Mouse (Mus musculus) large intestine, adult 2 months (tissue): ENCODE measurements at regions not wholly inside any gene's neighbourhood (a gene's known extent, or its start where the extent isn't known, plus 50 kb on each side); places are given as distances from the start of the nearest gene placed in this dataset.

Experiments
- DNase-seq: peaks from one replicate; pipeline ENCODE4 v3.0.0-alpha.2; 2012; ENCODE audit warnings: low read depth, low spot score
- WGBS: fragments of 180-500 bp; shearing (Covaris S2); methylation state at CpG from one replicate; pipeline ENCODE4 v1.1.7; 2018; 5-methylcytosine and 5-hydroxymethylcytosine counted together

- no peak for DNase-seq
- WGBS = 66% methylated on average over 4 of the region's 4 CpGs
These were observed 126.7 kb upstream of the Neo1 start for GRCm38 (mm10) chr9:59162954-59163353.

- DNase-seq = no peak
- 44% methylated on average over 5 of the region's 5 CpGs for WGBS
These were observed 121.4 kb upstream of the Neo1 start for GRCm38 (mm10) chr9:59157663-59158062.

GRCm38 (mm10) chr9:59153945-59154344, 117.7 kb upstream of the Neo1 start:
- 15% methylated on average over 3 of the region's 3 CpGs for WGBS
- peak; percentile 39 for DNase-seq

GRCm38 (mm10) chr9:59153126-59153525, 116.9 kb upstream of the Neo1 start:
- WGBS = 78% methylated on average over 5 of the region's 5 CpGs
- DNase-seq = no peak

- 77% methylated on average over 3 of the region's 3 CpGs for WGBS
These were observed 108.1 kb upstream of the Neo1 start for GRCm38 (mm10) chr9:59144256-59144800.

GRCm38 (mm10) chr9:59143610-59144009, 107.4 kb upstream of the Neo1 start:
- no peak for DNase-seq

More at GRCm38 (mm10) chr9:59144256-59144800, 108.1 kb upstream of the Neo1 start:
- DNase-seq = no peak

GRCm38 (mm10) chr9:59134171-59135041, 98.2 kb upstream of the Neo1 start:
- no peak for DNase-seq
- WGBS = 11% methylated on average over 15 of the region's 15 CpGs

More at GRCm38 (mm10) chr9:59143610-59144009, 107.4 kb upstream of the Neo1 start:
- whole genome bisulfite sequencing = 41% methylated on average over 4 of the region's 4 CpGs

- DNase-seq = no peak
- 83% methylated on average over 9 of the region's 9 CpGs for WGBS
These were observed 93.6 kb upstream of the Neo1 start for GRCm38 (mm10) chr9:59129699-59130340.

- no peak for DNase-seq
- WGBS = 77% methylated on average over 1 of the region's 1 CpGs
These were observed 93.0 kb upstream of the Neo1 start for GRCm38 (mm10) chr9:59129252-59129651.

GRCm38 (mm10) chr9:59128023-59128422, 91.8 kb upstream of the Neo1 start:
- DNase-seq = no peak
- WGBS = 60% methylated on average over 2 of the region's 2 CpGs

- no peak for DNase-seq
- 84% methylated on average over 6 of the region's 6 CpGs for WGBS
These were observed 89.6 kb upstream of the Neo1 start for GRCm38 (mm10) chr9:59125886-59126285.

GRCm38 (mm10) chr9:59116561-59116960, 80.3 kb upstream of the Neo1 start:
- WGBS = 8% methylated on average over 2 of the region's 2 CpGs
- DNase-seq = peak; percentile 40

GRCm38 (mm10) chr9:59113859-59114258, 77.6 kb upstream of the Neo1 start:
- WGBS = 68% methylated on average over 4 of the region's 4 CpGs
- DNase-seq = no peak

GRCm38 (mm10) chr9:59099738-59100137, 63.5 kb upstream of the Neo1 start:
- 61% methylated on average over 5 of the region's 5 CpGs for WGBS

GRCm38 (mm10) chr9:59097564-59097963, 61.3 kb upstream of the Neo1 start:
- WGBS = 82% methylated on average over 4 of the region's 4 CpGs
- no peak for DNase-seq

More at GRCm38 (mm10) chr9:59099738-59100137, 63.5 kb upstream of the Neo1 start:
- no peak for DNase-seq

- no peak for DNase-seq
- WGBS = 24% methylated on average over 12 of the region's 12 CpGs
These were observed 60.5 kb upstream of the Neo1 start for GRCm38 (mm10) chr9:59096551-59097268.

- 82% methylated on average over 7 of the region's 7 CpGs for WGBS
- no peak for DNase-seq
These were observed 59.4 kb upstream of the Neo1 start for GRCm38 (mm10) chr9:59095626-59096025.

- WGBS = 78% methylated on average over 4 of the region's 4 CpGs
- DNase-seq = no peak
These were observed 57.9 kb upstream of the Neo1 start for GRCm38 (mm10) chr9:59094106-59094505.

GRCm38 (mm10) chr9:59091179-59091578, 54.9 kb upstream of the Neo1 start:
- DNase-seq = no peak
- WGBS = 94% methylated on average over 3 of the region's 3 CpGs

GRCm38 (mm10) chr9:59087704-59088103, 51.5 kb upstream of the Neo1 start:
- 65% methylated on average over 3 of the region's 3 CpGs for WGBS
- DNase-seq = no peak
